Mouse (Mus musculus) limb, embryonic 13.5 days (tissue): Measurements from ENCODE around the gene Ift27. TPM values are rescaled to one million over a fixed set of nuclear protein-coding genes. Genes with fewer than 3 reads are reported as not detected.
A peak's percentile ranks its signal among the peaks of the same experiment; 100 is the strongest.

Experiments
- ATAC-seq: fragments of 200-750 bp; cut with Nextera tagmentation; 2 replicates; pipeline ENCODE4 v1.8.0; 2017; ENCODE audit warnings: low read depth, moderate number of reproducible peaks, moderate TSS enrichment; ENCODE audit not compliant: low FRiP score
- H3K27ac ChIP-seq: fragments of 300-500 bp; sonication (generic); 2 replicates; pipeline ENCODE4 v1.5.1; 2015; ENCODE audit warnings: inconsistent platforms, mild to moderate bottlenecking, moderate library complexity
- H3K27me3 ChIP-seq: fragments of 300-500 bp; sonication (generic); 2 replicates; pipeline ENCODE4 v1.6.1; 2015; ENCODE audit warnings: mild to moderate bottlenecking, inconsistent platforms
- H3K36me3 ChIP-seq: fragments of 300-500 bp; sonication (generic); 2 replicates; pipeline ENCODE4 v1.6.1; 2015; ENCODE audit warnings: inconsistent platforms, mild to moderate bottlenecking, moderate library complexity
- H3K4me1 ChIP-seq: fragments of 300-500 bp; sonication (generic); 2 replicates; pipeline ENCODE4 v1.6.1; 2015; ENCODE audit warnings: inconsistent platforms
- H3K4me2 ChIP-seq: fragments of 300-500 bp; sonication (generic); replicated peaks from 2 replicates; pipeline ENCODE4 v1.6.1; 2015; ENCODE audit warnings: inconsistent platforms, mild to moderate bottlenecking, moderate library complexity
- H3K4me3 ChIP-seq: fragments of 300-500 bp; sonication (generic); 2 replicates; pipeline ENCODE4 v1.5.1; 2015; ENCODE audit warnings: moderate library complexity, mild to moderate bottlenecking, inconsistent platforms
- H3K9ac ChIP-seq: fragments of 300-500 bp; sonication (generic); 2 replicates; pipeline ENCODE4 v1.6.1; 2015; ENCODE audit warnings: mild to moderate bottlenecking, inconsistent platforms
- H3K9me3 ChIP-seq: fragments of 300-500 bp; sonication (generic); 2 replicates; pipeline ENCODE4 v1.6.1; 2016; ENCODE audit warnings: inconsistent platforms
- WGBS: fragments of 180-500 bp; shearing (Covaris S2); methylation state at CpG from one replicate; pipeline ENCODE4 v1.1.7; 2015; 5-methylcytosine and 5-hydroxymethylcytosine counted together
- polyA plus RNA-seq: library from polyadenylated mRNA; unstranded; fragments of >200 nt; fragmentation: Nextera tagmentation; extraction: Ambion mirVana; gene quantifications from 2 replicates; pipeline ENCODE4 v1.2.1, GENCODE M21; 2015

The Ift27 gene
- 91.1 and 98.3 TPM in 2 replicates for polyA plus RNA-seq

DNA sequence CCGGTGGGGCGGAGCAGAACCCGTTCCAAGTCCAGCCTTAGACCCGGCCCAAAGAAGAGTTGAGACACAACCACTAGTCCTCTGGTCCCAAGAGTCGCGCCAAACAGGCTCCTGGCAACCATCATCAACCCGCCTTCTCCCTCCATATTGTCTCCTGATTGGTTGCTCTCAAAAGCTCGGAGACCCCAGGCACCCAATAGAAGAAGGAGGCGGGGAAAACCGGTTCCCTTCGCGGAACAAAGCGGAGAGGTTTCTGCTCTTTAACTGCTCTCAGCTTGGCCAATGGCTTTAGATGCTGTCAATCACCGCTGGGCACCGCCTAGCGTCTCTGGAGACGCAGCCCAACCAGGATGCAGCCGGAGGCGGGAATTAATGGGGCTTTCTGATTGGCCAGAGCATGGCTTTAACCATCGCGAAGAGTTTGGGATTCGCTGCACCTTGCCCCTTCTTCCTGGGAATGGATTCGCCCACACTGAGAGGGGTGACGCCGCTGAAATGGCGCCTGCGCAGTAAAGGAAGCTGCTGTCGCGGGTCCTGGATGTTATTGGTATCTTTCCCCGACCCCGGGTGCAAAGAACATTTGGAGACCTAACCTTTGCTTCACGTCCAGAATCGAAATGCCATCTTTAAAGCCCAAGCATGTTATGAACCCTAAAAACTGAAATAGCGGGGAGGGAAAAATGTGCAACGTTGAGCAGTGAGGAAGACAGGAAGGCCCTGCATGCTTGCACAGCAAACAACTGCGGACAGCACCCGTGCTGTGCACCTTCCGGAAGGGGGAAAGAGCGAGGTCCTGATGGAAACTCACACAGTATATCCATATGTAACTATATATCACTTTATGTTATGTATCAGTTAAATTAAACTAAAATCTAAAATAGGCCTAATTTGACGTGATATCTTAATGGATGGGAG is at the start of gene Ift27:
TSS of gene Ift27 (minus strand) at position 136 of the 915 bp plus-strand sequence.
- WGBS = 1% methylated on average over 40 of the region's 40 CpGs
- no peaks in the 10 kb centered on the region for H3K27me3 ChIP-seq
- ATAC-seq = peak; percentile 97
- peak within 1 kb of the TSS; percentile 80 for H3K9ac ChIP-seq
- H3K9me3 ChIP-seq = no peaks in the 10 kb centered on the region
- peaks cover 18% of the 10 kb centered on the region for H3K4me1 ChIP-seq
- H3K27ac ChIP-seq = peak within 1 kb of the TSS; percentile 49
- H3K4me3 ChIP-seq = peak within 1 kb of the TSS; percentile 66
- peak within 1 kb of the TSS; percentile 78 for H3K4me2 ChIP-seq
- H3K36me3 ChIP-seq = no peaks in the 10 kb centered on the region

DNA sequence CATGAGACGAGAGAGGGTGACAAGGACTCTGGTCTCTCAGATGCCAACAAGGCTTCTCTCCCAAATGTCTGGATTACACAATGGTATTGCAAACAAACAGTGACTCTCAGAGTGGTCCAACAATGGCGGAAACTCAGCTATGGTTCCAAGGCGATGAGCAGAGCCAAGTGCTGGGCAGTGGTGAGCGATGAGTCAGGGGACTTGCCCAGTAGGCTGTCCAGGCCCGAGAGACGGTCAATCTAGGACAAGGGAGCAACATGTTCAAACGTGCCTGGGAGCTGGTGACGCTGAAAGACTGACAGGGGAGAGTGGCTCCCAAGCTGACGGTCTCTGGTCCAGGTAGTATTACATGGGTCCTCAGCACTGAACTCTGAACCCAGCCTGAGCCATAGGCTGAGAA is 41.4 kb upstream of the Ift27 start:
- 75% methylated on average over 9 of the region's 9 CpGs for WGBS
- H3K27me3 ChIP-seq = no peaks in the 10 kb centered on the region
- H3K9me3 ChIP-seq = no peaks in the 10 kb centered on the region
- H3K36me3 ChIP-seq = no peaks in the 10 kb centered on the region
- H3K27ac ChIP-seq = no peak overlapping the region
- ATAC-seq = no peak
- H3K4me2 ChIP-seq = no peak overlapping the region
- H3K9ac ChIP-seq = no peak overlapping the region
- no peaks in the 10 kb centered on the region for H3K4me1 ChIP-seq
- H3K4me3 ChIP-seq = no peak overlapping the region

GRCm38 (mm10) chr15:78211367-78211766 is 37.5 kb upstream of the Ift27 start:
- Histone ChIP-seq H3K36me3 (no peaks in the 10 kb centered on the region), H3K4me2 (no peak overlapping the region), H3K27ac (no peak overlapping the region), H3K9ac (no peak overlapping the region), H3K9me3 (peaks cover 2% of the 10 kb centered on the region; the same call in 1 of the 2 replicates), H3K27me3 (peaks cover 5% of the 10 kb centered on the region), H3K4me1 (no peaks in the 10 kb centered on the region), H3K4me3 (no peak overlapping the region)
- no peak for ATAC-seq
- 76% methylated on average over 8 of the region's 8 CpGs for WGBS

DNA sequence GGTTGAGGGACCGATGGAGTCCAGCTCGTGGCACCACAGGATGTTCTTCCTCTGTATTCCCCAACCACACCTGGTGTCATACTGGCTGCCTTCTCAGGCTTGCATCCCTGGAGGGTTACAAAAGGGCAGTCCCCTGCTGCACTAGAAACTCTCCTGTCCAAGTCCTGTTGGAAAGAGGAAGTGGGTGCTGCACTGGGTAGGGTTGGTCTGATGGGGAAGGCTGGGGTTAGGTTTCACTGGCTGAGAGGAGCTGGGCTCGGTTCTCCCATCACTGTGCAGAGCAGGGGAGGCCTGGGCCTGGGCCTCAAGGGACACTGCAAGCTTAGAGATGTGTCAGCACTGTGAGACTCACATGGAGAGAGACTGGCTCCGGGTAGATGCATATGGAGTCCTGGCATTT is 36.3 kb upstream of the Ift27 start:
- WGBS = 79% methylated on average over 4 of the region's 4 CpGs
- ATAC-seq = no peak
- H3K4me1 ChIP-seq = no peaks in the 10 kb centered on the region

GRCm38 (mm10) chr15:78206312-78206711 is 32.4 kb upstream of the Ift27 start, which contains the start of gene Pvalb:
TSS of gene Pvalb (minus strand) at chr15:78206400.
- 88% methylated on average over 7 of the region's 7 CpGs for WGBS
- Histone ChIP-seq H3K4me1 (peaks cover 6% of the 10 kb centered on the region; the same call in 1 of the 2 replicates), H3K36me3 (no peaks in the 10 kb centered on the region), H3K4me3 (no peak within 1 kb of the TSS), H3K9ac (no peak within 1 kb of the TSS), H3K27ac (no peak within 1 kb of the TSS), H3K9me3 (peaks cover 2% of the 10 kb centered on the region; the same call in 1 of the 2 replicates), H3K4me2 (no peak within 1 kb of the TSS), H3K27me3 (peaks cover 55% of the 10 kb centered on the region)
- no peak for ATAC-seq

More for the DNA sequence above, 36.3 kb upstream of the Ift27 start:
- H3K4me3 ChIP-seq = no peak overlapping the region
- H3K36me3 ChIP-seq = no peaks in the 10 kb centered on the region
- H3K27me3 ChIP-seq = peaks cover 16% of the 10 kb centered on the region
- H3K9me3 ChIP-seq = peaks cover 2% of the 10 kb centered on the region; the same call in 1 of the 2 replicates
- no peak overlapping the region for H3K9ac ChIP-seq
- H3K27ac ChIP-seq = no peak overlapping the region
- H3K4me2 ChIP-seq = no peak overlapping the region

- no peak overlapping the region for H3K27ac ChIP-seq
- no peak for ATAC-seq
- no peaks in the 10 kb centered on the region for H3K36me3 ChIP-seq
- peaks cover 6% of the 10 kb centered on the region; the same call in 1 of the 2 replicates for H3K4me1 ChIP-seq
- WGBS = 44% methylated on average over 3 of the region's 3 CpGs
- no peak overlapping the region for H3K4me2 ChIP-seq
- peaks cover 58% of the 10 kb centered on the region for H3K27me3 ChIP-seq
- H3K9ac ChIP-seq = no peak overlapping the region
- H3K4me3 ChIP-seq = no peak overlapping the region
- peaks cover 2% of the 10 kb centered on the region; the same call in 1 of the 2 replicates for H3K9me3 ChIP-seq
These were observed 31.3 kb upstream of the Ift27 start for GRCm38 (mm10) chr15:78205192-78205591.

- 2% methylated on average over 41 of the region's 41 CpGs for WGBS
- Histone ChIP-seq H3K9ac (no peak overlapping the region; the same call in 1 of the 2 replicates), H3K36me3 (no peaks in the 10 kb centered on the region), H3K4me3 (peak overlapping the region; percentile 37), H3K4me1 (peaks cover 6% of the 10 kb centered on the region; the same call in 1 of the 2 replicates), H3K27ac (no peak overlapping the region), H3K4me2 (peak overlapping the region; percentile 66), H3K9me3 (no peaks in the 10 kb centered on the region), H3K27me3 (peaks cover 58% of the 10 kb centered on the region)
- ATAC-seq = no peak
These were observed 30.3 kb upstream of the Ift27 start for GRCm38 (mm10) chr15:78204053-78204847.

GRCm38 (mm10) chr15:78195096-78195880 is 21.4 kb upstream of the Ift27 start:
- no peaks in the 10 kb centered on the region for H3K4me1 ChIP-seq
- H3K4me3 ChIP-seq = no peak overlapping the region
- WGBS = 72% methylated on average over 28 of the region's 28 CpGs

DNA sequence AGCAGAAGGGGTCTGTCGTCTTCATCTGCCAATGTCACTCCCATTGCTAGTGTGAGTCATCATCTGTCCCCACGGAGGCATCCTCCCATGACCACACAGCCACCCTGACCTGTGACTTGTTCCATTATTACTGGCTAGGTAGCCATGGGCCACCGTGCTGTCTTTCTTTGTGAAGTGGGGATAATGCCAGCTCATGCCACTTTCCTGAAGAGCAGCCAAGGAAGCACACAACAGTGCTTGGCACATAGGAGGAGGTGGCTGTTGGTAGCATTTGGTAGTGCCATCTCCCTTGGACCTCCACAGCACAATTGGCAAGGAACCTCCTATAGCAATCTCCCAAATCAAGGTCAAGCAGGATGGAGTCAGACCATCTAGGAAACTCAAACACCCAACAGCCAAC is 20.4 kb upstream of the Ift27 start:
- WGBS = 85% methylated on average over 3 of the region's 3 CpGs
- Histone ChIP-seq H3K4me3 (no peak overlapping the region), H3K4me1 (no peaks in the 10 kb centered on the region), H3K9me3 (no peaks in the 10 kb centered on the region), H3K27ac (no peak overlapping the region), H3K27me3 (no peaks in the 10 kb centered on the region; the same call in 1 of the 2 replicates), H3K4me2 (no peak overlapping the region), H3K9ac (no peak overlapping the region), H3K36me3 (no peaks in the 10 kb centered on the region)
- ATAC-seq = no peak

More at GRCm38 (mm10) chr15:78195096-78195880, 21.4 kb upstream of the Ift27 start:
- ATAC-seq = no peak
- H3K36me3 ChIP-seq = no peaks in the 10 kb centered on the region
- H3K4me2 ChIP-seq = no peak overlapping the region
- no peak overlapping the region for H3K9ac ChIP-seq
- no peaks in the 10 kb centered on the region; the same call in 1 of the 2 replicates for H3K27me3 ChIP-seq
- no peak overlapping the region for H3K27ac ChIP-seq
- H3K9me3 ChIP-seq = no peaks in the 10 kb centered on the region

- H3K9me3 ChIP-seq = no peaks in the 10 kb centered on the region
- no peak overlapping the region for H3K4me2 ChIP-seq
- H3K36me3 ChIP-seq = no peaks in the 10 kb centered on the region
- no peak overlapping the region for H3K4me3 ChIP-seq
- H3K27ac ChIP-seq = no peak overlapping the region
- H3K4me1 ChIP-seq = no peaks in the 10 kb centered on the region
- ATAC-seq = no peak
- WGBS = 86% methylated on average over 7 of the region's 7 CpGs
- no peaks in the 10 kb centered on the region; the same call in 1 of the 2 replicates for H3K27me3 ChIP-seq
- no peak overlapping the region for H3K9ac ChIP-seq
These were observed 15.7 kb upstream of the Ift27 start for GRCm38 (mm10) chr15:78189636-78190035.

DNA sequence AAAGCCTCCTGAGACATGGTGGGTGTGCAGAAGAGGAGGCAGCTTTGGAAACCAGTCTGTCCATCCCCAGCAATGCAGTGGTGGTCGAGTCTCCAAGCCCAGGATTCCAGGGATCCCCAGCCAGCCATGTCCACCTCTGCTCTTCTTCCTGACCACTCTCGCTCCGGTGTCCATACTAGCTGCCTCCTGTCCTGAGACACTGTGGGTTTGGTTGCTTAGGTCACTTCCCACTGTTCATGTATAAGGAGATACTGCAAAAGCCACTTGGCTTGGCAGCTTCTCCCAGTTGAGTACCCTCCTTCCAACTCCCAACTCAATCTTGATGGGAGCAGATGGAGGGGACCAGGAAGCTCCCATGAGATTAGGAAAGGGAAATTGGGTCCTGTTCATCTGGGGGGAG is 14.6 kb upstream of the Ift27 start:
- ATAC-seq = no peak
- Histone ChIP-seq H3K9ac (no peak overlapping the region), H3K27me3 (peaks cover 11% of the 10 kb centered on the region; the same call in 1 of the 2 replicates), H3K4me3 (no peak overlapping the region), H3K36me3 (no peaks in the 10 kb centered on the region), H3K4me2 (no peak overlapping the region), H3K4me1 (no peaks in the 10 kb centered on the region), H3K27ac (no peak overlapping the region), H3K9me3 (no peaks in the 10 kb centered on the region)
- 82% methylated on average over 3 of the region's 3 CpGs for WGBS
